Mouse (Mus musculus) kidney, adult 9 months (tissue): Measurements from ENCODE around the gene Epas1.

ENCODE experiments used
- DNase-seq: peaks from one replicate; pipeline ENCODE4 v3.0.0; 2022

Gene Epas1

DNA sequence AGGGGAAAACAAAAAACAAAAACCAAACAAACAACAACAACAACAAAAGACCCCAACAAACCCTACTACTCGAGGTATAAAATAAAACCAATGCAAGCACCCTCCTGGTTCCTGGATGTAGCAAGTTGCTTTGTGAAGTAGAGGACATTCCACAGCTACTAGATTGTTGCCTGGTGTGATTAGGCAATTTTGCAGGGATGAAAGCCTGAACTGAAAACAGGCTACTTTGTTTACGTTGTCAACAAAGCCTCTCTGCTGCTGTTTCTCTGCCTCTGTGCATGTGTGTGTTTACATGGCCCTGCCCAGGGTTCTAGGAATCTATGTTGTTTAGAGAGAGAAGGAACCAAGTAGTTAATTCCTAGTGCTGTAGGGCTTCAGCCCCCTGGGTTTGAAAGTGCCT, 4.1 kb downstream of the Epas1 start:
- DNase-seq = no peak

DNA sequence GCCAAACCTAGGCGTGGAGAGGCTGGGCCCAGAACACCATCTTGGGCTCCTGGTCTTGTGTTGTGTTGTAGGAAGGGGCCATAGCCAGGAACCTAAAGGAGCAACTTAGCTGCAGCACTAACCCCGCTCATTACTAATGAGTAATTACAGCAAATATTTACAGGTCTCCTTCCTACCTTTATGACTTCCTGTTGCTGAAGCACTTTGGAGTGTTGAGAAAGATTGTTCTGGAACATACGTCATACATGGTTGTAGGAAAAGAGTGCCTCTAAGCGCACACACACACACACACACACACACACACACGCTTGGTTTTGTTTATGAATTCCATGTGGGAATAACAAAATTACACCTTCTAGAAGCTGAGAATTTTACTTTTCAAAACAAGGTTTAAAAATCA, 8.4 kb downstream of the Epas1 start:
- DNase-seq = no peak

DNA sequence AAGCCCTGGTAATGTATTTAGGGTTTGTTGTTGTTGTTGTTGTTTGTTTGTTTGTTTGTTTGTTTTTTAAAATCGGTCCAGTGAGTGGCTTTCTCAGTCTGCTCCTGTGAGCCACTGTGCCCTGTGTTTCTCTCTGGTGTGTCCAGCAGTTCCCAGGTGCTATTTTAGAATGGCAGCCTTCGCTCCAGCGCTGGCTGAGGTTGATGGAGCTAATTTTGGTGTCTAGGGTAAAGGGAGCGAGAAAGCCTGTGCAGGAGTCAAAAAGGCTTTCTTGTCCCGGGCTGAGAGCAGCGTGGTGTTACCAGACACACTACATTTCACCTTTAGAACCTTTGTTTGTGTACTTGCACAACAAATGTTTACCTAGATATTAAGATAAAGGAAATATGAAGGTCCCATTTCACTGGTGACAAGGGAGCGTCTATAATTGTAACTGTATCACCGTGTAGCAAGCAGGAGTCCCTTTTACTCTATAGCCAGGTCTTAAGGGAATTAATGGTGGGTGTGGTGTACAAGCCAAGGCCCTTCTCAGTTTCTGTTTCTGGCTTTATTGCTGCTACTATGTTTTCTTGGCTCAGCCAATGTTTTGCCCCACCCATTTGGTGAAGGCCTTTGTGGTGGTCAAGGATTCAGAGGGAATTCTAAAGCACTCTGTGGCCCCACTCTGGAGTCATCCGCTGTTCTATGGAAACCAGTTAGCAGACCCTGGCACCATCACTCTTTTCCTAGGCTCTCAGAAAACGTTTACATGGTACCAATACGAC, 9.2 kb downstream of the Epas1 start:
- no peak for DNase-seq

DNA sequence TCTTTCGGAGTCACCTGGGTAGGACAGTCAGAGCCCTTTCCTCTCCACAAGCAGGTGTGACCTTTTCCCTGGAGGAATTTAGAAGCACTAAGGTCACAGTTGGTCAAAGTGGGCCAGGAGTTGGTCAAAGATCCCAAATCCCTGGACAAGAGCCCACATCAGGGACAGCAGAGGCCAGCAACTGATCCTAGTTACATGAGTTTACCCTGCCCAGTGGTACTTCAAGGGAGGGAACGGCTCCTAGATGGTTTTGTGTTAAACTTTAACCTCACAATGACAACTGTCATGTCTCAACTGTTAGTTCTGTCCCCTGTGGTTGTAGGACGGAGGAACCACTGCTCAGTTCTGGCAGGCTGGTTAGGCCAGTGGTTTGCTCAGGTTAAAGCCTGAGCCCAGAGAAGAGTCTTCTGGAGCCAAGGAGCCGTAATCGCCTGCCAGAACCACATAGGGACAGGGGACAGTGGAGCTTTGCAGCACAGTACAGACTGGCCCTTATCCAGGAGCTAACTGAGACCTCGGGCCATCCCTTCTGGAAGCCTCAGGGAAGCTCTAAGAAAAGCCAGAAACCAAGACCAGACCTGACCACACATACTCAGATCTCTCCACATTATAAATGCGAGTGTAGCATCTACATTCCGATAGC, 12.4 kb downstream of the Epas1 start:
- DNase-seq = peak; percentile 70

DNA sequence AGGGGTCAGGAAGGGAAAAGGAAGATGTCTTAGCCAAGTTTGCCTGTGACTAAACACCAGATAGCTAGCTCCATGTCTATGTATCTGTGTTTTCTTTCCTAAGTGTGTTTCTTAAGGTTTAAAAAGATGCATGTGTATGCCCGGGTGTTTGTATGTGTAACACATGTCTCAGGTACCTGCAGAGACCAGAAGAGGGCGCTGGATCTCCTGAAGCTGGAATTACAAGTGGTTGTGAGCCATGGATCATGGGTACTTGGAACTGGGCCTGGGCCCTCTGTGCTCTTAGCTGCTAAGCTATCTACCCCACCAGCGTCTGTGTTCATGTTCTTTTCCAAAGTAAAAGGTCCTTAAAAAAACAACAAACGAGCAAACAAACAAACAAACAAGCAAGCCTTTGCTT, 12.9 kb downstream of the Epas1 start:
- DNase-seq = no peak

DNA sequence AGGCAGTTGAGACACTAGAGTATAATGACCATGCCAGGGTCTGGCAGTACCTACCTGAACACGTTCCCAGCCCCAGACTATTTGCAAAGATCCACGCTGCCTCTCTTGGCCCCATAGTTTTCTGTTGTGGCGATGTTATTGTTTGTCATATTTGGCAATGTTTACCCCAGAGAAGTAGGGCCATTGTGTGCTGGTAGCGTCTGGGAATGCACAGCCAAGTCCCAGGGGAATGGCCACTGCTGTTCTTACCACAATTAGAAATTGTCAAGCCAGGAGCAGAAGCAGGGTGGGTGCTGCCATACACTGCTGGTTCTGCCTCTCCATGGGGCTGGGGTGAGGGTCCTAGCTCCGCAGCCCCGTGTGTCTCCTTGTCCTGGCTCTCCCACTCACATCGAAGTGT, 15.1 kb downstream of the Epas1 start:
- no peak for DNase-seq

DNA sequence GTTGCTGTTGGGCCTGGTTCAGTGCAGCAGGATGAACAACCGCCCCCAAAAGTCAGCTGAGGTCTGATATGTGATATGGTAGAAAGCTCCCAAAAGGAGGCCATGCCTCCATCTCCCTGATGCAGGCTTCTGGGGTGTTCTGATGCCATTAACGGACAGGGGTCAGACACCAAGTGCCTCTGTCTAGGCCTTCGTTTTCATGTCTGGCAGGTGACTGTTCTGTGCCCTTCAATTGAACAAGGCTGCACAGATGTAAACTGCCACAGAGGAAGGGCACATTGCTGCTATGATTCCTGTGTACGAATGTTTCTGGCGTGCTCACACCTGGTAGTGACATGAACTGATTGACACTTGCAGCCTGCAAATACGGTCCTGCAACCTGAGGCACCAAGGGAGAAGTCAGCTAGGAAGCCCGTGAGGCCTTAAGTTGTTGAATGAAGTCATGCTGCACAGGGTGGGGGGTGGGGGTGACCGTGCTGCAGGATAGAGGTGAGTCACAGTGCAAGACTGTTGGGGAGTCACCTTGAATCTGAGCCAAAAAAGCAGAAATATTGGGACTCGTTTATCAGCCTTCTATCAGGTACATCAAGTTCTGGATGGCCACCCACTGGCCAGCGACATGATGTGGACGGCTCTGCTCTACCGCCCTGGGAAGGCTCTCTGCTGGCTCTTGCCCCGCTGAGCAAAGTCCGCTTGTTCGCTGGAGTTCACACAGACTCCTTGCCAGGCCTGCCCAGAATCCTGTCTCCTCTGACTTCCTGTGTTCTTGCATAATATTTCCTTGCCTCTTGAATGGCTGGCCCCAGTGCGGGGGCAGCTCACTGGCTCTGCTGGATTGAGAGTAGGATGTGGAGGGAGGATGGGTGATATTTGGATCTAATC, 16.1 kb downstream of the Epas1 start:
- DNase-seq = peak; percentile 97

DNA sequence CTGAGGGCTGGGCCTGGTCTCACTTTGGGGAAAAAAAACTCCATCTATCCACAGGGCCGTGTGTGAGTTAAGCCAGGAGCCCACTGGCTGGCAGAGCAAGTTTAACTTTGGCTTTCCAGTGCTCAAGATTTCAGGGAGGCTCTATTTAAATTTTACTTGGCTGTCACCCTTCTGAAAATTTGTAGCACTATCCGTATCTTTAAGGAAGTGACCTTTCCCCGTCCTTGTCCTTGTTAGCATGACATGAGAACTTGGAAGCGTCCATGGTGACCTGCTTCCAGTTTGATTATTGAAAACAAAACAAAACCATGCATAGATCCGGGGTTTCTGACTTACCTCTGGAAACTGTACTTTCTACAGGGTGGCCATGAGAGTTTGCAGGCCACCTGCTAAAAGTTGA, 17.3 kb downstream of the Epas1 start:
- no peak for DNase-seq

DNA sequence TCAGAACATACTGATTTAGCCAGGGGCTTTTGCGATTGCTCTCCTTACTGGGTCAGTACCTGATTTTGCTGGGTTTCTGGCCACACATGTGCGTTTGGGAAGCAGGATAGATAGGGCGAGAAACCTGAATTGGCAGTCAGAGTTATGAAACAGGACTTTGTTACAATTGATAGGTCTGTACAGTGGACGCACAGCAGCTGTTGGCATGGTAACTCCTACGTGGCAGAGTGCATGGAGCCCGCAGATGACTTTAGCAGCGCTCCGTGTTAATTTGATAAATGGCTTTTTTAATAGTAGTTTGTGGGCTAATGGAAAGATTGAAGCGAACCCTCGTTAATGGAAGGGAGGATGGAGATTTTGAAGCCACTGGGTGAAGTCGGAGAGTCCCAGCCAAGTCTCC, 18.5 kb downstream of the Epas1 start:
- DNase-seq = no peak

DNA sequence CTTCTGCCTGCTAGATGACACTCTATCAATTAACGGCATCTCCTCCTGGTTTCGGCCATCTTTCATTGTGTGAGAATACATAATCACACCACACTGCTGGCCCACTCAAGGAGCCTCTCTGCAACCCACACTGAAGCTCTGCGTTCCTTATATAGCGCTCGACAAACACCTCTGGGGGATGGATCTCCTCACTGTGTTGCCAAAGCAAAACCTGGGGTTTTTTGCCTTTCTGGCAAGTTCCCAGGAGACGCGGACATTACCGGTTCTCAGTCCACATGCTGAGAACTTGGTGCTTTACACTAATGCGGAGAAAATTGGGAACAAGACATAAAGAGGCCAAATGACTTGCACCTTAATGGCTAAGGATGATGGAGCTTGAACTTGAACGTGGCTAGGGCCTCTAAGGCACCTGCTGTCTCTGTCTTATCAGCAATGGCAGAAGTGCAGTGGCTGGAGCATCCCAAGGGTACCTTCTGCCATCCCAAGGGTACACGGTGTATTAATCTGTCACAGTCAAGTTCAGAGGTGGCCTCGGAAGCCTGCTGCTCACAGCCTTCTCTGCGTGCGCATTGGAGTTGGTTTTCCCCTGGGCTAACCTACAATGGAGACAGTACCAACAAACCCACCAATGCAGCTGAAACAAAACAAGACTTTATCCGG, 19.6 kb downstream of the Epas1 start:
- DNase-seq = no peak

DNA sequence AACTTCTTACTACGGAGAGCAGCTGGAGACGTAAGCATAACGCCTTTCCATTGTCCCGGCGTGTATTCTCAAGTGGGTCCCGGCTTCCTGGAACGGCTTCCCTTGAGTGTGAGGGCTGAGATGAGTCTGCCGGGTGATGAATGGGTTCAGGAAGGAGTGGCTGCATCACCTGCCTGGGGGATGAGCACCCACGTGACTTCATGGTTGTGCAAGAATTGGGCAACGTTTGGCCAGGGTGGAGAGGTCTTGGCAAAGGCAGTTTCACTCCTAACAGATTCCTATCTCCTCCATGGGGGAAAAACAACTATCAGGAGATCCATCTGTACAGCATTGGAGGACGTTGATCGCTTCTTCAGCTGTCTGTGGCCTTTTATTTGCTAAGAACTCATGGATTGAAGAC, 23.0 kb downstream of the Epas1 start:
- peak; percentile 52 for DNase-seq

DNA sequence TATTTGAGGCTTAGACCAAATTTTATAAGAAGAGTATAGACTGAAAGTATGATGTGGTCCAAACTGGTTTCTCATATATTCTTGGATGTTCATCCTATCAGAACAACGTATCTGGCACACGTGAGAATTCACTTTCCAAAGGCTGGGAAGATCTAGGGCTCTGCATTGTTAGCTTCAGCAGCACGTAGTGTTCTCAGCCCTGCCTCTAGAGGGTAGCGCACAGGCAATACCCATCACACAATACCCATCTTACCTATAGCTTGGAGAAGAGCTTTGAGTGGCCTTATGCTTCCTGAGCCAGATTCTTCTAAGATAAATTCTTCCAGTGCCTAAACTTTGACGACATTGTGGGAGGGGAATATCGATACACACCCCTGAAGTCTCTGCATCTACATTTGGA, 24.6 kb downstream of the Epas1 start:
- DNase-seq = no peak

DNA sequence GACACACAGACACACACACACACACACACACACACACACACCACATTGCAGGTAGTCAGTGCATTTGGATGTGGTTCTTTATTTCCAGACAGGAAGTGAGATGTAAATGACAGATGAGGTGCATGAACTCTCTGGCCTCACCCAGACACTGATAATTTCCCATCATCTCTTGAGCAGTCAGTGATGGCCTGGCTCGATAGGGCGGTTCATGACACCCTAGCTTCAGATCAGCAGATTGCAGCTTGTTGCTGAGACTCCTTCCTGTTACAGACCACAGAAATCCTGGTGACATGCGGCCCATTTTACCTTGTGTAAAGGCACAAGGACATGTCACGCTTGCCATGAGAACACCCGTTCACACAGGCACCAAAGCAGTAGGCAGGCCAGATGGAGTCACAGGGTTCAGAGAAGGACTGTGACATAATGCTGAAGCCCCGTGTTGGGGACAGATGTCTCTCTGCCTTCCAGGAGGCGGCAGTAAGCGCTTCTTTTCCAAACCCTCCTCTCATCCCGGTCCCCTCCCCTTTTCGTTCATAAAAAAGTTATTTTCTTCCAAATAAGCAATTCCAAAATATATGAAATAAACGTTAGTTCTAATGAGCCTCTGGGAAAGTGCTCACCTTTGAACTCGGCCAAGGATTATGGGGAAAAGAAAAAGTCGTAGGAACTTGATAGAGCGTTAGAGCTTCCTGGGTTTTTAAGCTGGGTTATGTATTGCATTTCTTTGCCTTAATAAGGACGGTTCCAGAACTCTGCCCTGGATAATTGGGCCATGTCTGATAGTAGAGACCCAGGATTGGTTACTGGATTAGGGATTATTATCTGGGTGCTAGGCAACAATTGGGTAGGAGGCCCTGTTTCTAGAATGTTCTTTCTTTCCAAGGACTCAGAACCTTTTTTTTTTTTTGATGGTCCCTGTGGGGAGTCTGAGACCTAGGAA, 26.0 kb downstream of the Epas1 start:
- no peak for DNase-seq

DNA sequence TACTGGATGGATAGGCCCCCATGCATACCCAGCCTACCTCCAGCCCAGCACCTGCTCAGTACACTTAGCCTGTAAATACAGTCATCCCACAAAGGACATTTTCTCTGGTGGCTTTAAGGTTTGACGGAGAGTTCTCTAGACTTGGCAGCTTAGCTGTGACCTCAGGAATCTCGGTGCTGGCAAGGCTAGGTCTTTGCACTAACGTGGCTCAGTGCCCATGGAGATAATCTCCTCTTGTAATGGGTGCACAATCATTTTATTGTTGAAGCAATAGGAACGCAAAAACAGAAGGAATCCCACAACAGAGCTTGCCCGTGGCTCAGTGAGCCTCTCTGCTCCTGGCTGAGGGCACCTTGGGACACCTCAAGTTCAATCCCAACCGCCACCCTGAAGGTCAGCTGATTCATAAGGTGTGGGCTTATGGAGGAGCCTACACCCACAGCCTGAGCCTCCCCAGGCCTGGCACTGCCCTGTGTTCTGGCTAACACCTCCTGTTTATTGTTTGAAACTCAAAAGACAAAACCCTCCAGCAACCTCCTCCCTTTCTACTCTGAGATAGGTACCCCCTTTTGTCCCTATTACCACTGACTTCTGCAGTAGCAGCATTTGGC, 27.3 kb downstream of the Epas1 start:
- DNase-seq = no peak

DNA sequence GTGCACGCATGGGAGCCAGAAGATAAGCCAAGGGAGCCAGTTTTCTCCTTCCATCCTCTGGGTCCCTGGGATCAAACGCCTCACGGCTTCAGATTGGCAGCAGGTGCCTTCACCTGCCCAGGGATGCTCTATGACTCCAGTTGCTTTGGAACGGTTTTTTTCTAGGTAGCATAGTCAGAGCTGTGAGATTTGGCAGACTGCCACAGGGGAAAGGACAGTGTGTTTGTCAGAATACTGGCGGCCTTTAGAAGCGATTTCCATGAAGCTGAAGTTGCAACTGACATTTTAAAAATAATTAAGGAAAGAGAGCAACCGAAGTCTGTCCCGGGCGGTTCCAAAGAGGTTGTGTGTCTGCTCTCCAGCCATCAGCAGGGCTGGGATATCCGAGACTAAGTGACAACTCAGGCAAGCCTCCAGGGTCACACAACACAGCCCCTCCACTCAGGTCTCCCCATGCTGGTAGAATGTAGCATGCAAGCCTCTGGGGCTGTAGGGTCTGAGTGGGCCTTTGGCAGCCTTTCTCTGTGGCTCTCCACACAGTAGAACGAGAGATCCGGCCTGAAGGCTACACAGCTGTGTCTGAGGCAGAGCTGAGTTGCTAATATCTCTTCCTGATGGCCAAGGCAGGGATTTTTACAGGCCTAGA, 28.4 kb downstream of the Epas1 start:
- DNase-seq = peak; percentile 70

DNA sequence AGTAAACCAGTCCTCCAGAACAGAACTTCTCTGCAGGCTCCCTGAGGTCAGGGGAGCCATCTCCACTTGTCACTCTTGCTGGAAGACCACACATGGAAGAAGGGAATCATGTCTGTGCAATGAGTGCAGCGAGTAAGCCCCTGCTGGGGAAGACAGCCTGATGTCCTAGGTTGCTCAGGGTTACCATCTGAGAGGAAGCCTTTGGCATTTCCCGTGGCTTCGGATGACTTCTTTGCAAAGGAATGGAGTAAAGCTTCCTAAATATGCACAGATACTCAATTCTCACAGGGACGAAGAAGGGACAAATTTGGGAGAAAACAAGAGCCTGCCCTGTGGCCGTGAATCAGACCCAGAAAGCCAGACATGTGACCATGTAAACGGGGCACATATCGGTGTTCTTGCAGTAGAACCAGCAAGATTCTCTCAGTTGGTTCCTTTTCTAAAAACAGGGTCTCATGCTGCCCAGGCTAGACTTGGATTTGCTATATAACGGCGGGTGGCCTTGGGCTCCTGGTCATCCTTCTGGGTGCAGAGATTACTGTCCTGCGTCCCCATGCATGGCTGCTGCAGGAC, 31.0 kb downstream of the Epas1 start:
- DNase-seq = no peak

DNA sequence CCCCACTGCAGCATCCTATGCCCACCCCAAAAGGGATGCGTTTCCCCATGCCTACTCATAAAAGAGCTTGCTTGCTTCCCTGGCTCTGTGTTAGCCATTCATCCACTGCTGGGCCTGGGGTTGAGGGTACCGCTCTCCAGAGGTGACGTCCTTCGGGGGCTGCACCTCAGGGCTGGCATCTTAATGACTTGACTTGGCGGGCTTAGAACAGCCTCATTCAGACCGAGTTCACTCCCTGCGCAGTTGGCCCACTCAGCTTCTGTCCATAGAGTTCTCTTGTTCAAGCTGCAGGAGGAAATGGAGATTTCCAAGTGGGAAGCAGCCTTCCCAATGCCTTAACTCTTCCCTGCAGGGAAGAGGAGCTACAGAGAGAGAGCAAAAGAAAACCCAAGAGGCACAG, 32.1 kb downstream of the Epas1 start:
- no peak for DNase-seq

DNA sequence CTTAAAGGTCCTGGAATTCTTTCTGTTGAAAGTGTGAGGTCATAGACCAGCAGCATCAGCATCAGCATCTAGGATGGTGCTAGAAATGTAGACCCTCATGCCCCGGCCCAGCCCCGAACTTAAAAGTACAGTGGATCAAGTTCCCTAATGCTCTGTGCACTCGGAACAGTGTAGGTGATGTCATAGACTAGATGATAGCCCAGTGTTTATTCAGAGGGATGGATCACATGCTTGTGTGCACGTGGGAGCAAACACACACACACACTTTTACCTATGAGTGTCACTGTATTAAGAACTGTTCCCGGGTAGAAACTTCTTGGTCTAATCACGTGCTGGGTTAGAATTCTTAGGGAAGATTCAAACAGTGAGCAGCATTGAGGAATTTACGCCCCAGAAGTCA, 33.0 kb downstream of the Epas1 start:
- DNase-seq = no peak

DNA sequence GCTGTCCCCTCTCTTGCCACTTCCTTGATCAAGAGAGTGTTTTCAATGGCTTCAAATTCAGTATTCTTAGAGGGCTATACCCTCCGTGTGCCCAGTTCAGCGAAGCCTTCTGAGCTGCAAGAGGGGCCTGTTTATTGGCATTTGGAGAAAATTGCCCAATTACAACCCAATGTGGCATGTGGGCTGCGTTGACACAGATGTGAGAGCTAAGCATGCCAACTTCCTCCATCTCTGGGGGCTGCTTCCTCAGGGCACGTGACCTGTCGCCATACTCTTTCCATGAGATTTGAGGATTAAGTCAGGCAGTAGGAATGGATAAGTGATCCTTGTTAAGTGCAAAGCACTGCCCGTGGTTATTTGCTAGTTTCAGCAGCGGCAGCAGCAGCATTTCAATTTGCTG, 34.3 kb downstream of the Epas1 start:
- no peak for DNase-seq

DNA sequence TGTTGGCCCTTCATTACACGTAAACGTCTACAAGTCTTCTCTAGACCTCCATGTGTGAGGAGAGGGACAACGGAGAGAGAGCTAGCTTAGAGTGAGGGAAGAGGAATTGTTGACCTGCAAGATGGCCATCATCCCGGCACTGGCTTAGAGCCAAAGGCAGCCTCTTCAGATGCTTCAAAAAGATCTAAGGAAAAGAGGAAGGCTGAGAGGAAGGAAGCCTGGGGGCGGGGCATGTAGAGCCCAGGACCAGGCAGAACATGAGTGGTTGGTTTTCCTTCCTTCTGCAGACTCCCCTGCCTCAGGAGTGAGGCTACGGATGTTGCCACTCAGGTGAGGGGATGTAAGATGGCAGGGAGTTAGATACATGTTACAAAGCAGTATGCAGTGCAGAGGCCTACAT, 34.8 kb downstream of the Epas1 start:
- DNase-seq = no peak

DNA sequence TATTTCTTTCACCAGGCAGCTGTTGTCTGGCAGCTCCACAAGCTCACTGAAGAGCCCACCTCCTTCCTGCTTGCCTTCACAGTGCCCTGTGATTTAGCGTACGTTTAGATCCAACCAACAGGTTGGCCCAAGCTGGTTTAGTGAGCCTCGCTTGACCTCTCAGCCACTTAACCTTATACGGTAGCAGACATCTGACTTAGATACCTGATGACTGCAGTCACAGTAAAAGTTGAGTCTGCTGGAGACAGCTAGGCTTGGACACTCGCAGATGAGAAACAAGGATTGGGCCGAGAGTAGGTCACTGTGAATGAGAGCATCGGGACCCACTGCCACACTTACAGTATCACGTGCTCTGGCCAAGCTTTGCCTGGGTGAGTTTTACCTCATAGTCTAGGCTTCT, 38.4 kb downstream of the Epas1 start:
- DNase-seq = no peak
